Mouse (Mus musculus) CH12.LX (cell line): Measurements from ENCODE around the gene Rps12-ps3. TPM values are rescaled to one million over a fixed set of nuclear protein-coding genes. Genes with fewer than 3 reads are reported as not detected.

Experiments
- DNase-seq: peaks from one replicate; pipeline ENCODE4 v3.0.0-alpha.2; 2013; ENCODE audit errors: extremely low read depth
- H3K27ac ChIP-seq: 2 replicates; pipeline ENCODE4 v1.5.1; 2012; ENCODE audit warnings: low read depth, mild to moderate bottlenecking, control low read depth, moderate library complexity; ENCODE audit not compliant: insufficient read depth
- H3K27me3 ChIP-seq: replicated peaks from 2 replicates; pipeline ENCODE3; 2012; ENCODE audit warnings: inconsistent platforms
- H3K36me3 ChIP-seq, 2 experiments: replicated peaks in 1 of 2; 2 replicates each; pipeline versions ENCODE3 to v1.6.1; 2012; ENCODE audit warnings: inconsistent platforms in 1 of 2, low read length in 1 of 2, mild to moderate bottlenecking in 1 of 2, mixed read lengths in 1 of 2, moderate library complexity in 1 of 2; ENCODE audit not compliant: control insufficient read depth in 1 of 2, insufficient read depth in 1 of 2
- H3K4me1 ChIP-seq, 2 experiments: 2 replicates each; pipeline ENCODE4 v1.6.1; 2012; ENCODE audit warnings: inconsistent platforms in 1 of 2, moderate library complexity in 1 of 2; ENCODE audit not compliant: insufficient read depth in 2 of 2, control insufficient read depth in 1 of 2
- H3K4me2 ChIP-seq: 2 replicates; pipeline ENCODE4 v1.6.1; 2012; ENCODE audit warnings: low read depth, mild to moderate bottlenecking, control low read depth; ENCODE audit not compliant: poor library complexity, insufficient read depth, severe bottlenecking
- H3K4me3 ChIP-seq, 3 experiments: fragments of 150-350 bp in 1 of 3; sonication (generic) in 1 of 3; replicated peaks in 1 of 3; 2 replicates each; pipeline versions ENCODE3 to v1.5.1; 2011 to 2012; ENCODE audit warnings: low read depth in 2 of 3, low read length in 2 of 3, mild to moderate bottlenecking in 2 of 3, moderate library complexity in 2 of 3, control low read depth in 1 of 3, improper control_type of control experiment in 1 of 3, inconsistent platforms in 1 of 3, mixed read lengths in 1 of 3; ENCODE audit not compliant: poor library complexity in 1 of 3
- H3K79me2 ChIP-seq: replicated peaks from 2 replicates; pipeline ENCODE4 v1.6.1; 2012; ENCODE audit warnings: mild to moderate bottlenecking, moderate library complexity; ENCODE audit not compliant: control insufficient read depth, poor library complexity, insufficient read depth, severe bottlenecking; ENCODE audit errors: extremely low read depth
- H3K9ac ChIP-seq: 2 replicates; pipeline ENCODE4 v1.6.1; 2012; ENCODE audit warnings: low read depth, mild to moderate bottlenecking, control low read depth, moderate library complexity; ENCODE audit not compliant: insufficient read depth
- H3K9me3 ChIP-seq: replicated peaks from 2 replicates; pipeline ENCODE3; 2012; ENCODE audit warnings: low read length, inconsistent platforms, mixed read lengths
- CHD2 ChIP-seq: IDR thresholded peaks from 2 replicates; pipeline ENCODE4 v1.6.1; 2011; ENCODE audit warnings: low read length, improper control_type of control experiment
- E2F4 ChIP-seq: IDR thresholded peaks from 2 replicates; pipeline ENCODE4 v1.6.1; 2011; ENCODE audit warnings: low read depth, low read length, improper control_type of control experiment; ENCODE audit not compliant: insufficient replicate concordance
- EP300 ChIP-seq: IDR thresholded peaks from 2 replicates; pipeline ENCODE4 v1.6.1; 2011; ENCODE audit warnings: low read length, improper control_type of control experiment
- ETS1 ChIP-seq: conservative IDR thresholded peaks from 2 replicates; pipeline ENCODE4 v1.6.1; 2012; ENCODE audit warnings: low read depth, mild to moderate bottlenecking, inconsistent platforms, low read length, improper control_type of control experiment, moderate library complexity
- HCFC1 ChIP-seq: IDR thresholded peaks from 2 replicates; pipeline ENCODE4 v1.6.1; 2012; ENCODE audit warnings: low read depth, mild to moderate bottlenecking, inconsistent platforms, low read length, improper control_type of control experiment
- IRF4 ChIP-seq: IDR thresholded peaks from 2 replicates; pipeline ENCODE4 v1.6.1; 2014; ENCODE audit warnings: low read depth, mild to moderate bottlenecking, inconsistent platforms, low read length, improper control_type of control experiment
- JUN ChIP-seq: IDR thresholded peaks from 2 replicates; pipeline ENCODE4 v1.6.1; 2011; ENCODE audit warnings: low read depth, mild to moderate bottlenecking, low read length, improper control_type of control experiment, moderate library complexity; ENCODE audit not compliant: insufficient read depth
- KAT2A ChIP-seq: IDR thresholded peaks from 2 replicates; pipeline ENCODE4 v1.6.1; 2012; ENCODE audit warnings: low read length, improper control_type of control experiment, inconsistent platforms; ENCODE audit not compliant: insufficient replicate concordance
- MAFK ChIP-seq: IDR thresholded peaks from 2 replicates; pipeline ENCODE4 v1.6.1; 2011; ENCODE audit warnings: low read length, improper control_type of control experiment; ENCODE audit not compliant: insufficient replicate concordance
- MAX ChIP-seq: IDR thresholded peaks from 2 replicates; pipeline ENCODE4 v1.6.1; 2011; ENCODE audit warnings: low read length, improper control_type of control experiment
- MAZ ChIP-seq: IDR thresholded peaks from 2 replicates; pipeline ENCODE4 v1.6.1; 2012; ENCODE audit warnings: low read depth, mild to moderate bottlenecking, inconsistent platforms, low read length, improper control_type of control experiment, moderate library complexity
- MEF2A ChIP-seq: IDR thresholded peaks from 2 replicates; pipeline ENCODE4 v1.6.1; 2014; ENCODE audit warnings: low read depth, mild to moderate bottlenecking, inconsistent platforms, low read length, improper control_type of control experiment, borderline replicate concordance
- MXI1 ChIP-seq: IDR thresholded peaks from 2 replicates; pipeline ENCODE4 v1.6.1; 2011; ENCODE audit warnings: mild to moderate bottlenecking, low read depth, low read length, improper control_type of control experiment
- NELFE ChIP-seq: IDR thresholded peaks from 2 replicates; pipeline ENCODE4 v1.6.1; 2011; ENCODE audit warnings: low read depth, low read length, improper control_type of control experiment
- NRF1 ChIP-seq: IDR thresholded peaks from 2 replicates; pipeline ENCODE4 v1.6.1; 2014; ENCODE audit warnings: low read depth, mild to moderate bottlenecking, inconsistent platforms, low read length, improper control_type of control experiment, moderate library complexity
- PAX5 ChIP-seq: IDR thresholded peaks from 2 replicates; pipeline ENCODE4 v1.6.1; 2012; ENCODE audit warnings: low read length, inconsistent platforms, mixed read lengths
- POLR2A ChIP-seq: IDR thresholded peaks from 2 replicates; pipeline ENCODE4 v1.6.1; 2011; ENCODE audit warnings: low read depth, mild to moderate bottlenecking, improper control_type of control experiment, low read length
- POLR2AphosphoS2 ChIP-seq: IDR thresholded peaks from 2 replicates; pipeline ENCODE4 v1.6.1; 2011; ENCODE audit warnings: low read depth, low read length, improper control_type of control experiment
- RAD21 ChIP-seq: IDR thresholded peaks from 2 replicates; pipeline ENCODE4 v1.6.1; 2011; ENCODE audit warnings: low read depth, mild to moderate bottlenecking, low read length, improper control_type of control experiment, moderate library complexity
- RCOR1 ChIP-seq: conservative IDR thresholded peaks from 2 replicates; pipeline ENCODE4 v1.6.1; 2012; ENCODE audit warnings: low read depth, mild to moderate bottlenecking, inconsistent platforms, low read length, improper control_type of control experiment
- SIN3A ChIP-seq: IDR thresholded peaks from 2 replicates; pipeline ENCODE4 v1.6.1; 2012; ENCODE audit warnings: low read length, improper control_type of control experiment, inconsistent platforms
- TBP ChIP-seq: conservative IDR thresholded peaks from 2 replicates; pipeline ENCODE4 v1.6.1; 2011; ENCODE audit warnings: low read depth, low read length, improper control_type of control experiment
- TCF12 ChIP-seq: IDR thresholded peaks from 2 replicates; pipeline ENCODE4 v1.6.1; 2014; ENCODE audit warnings: low read depth, mild to moderate bottlenecking, inconsistent platforms, low read length, improper control_type of control experiment
- UBTF ChIP-seq: IDR thresholded peaks from 2 replicates; pipeline ENCODE4 v1.6.1; 2012; ENCODE audit warnings: low read depth, mild to moderate bottlenecking, inconsistent platforms, low read length, improper control_type of control experiment, moderate library complexity
- USF2 ChIP-seq: conservative IDR thresholded peaks from 2 replicates; pipeline ENCODE4 v1.6.1; 2011; ENCODE audit warnings: low read depth, low read length, improper control_type of control experiment
- ZC3H11A ChIP-seq: IDR thresholded peaks from 2 replicates; pipeline ENCODE4 v1.6.1; 2012; ENCODE audit warnings: low read depth, mild to moderate bottlenecking, inconsistent platforms, low read length, improper control_type of control experiment
- ZNF384 ChIP-seq: IDR thresholded peaks from 2 replicates; pipeline ENCODE4 v1.6.1; 2012; ENCODE audit warnings: low read depth, low read length, improper control_type of control experiment, inconsistent platforms
- dilution Hi-C: fragments of 300-500 bp; cut with MboI; formaldehyde crosslinking; loops from 2 replicates; pipeline ENCODE4 v1.14.3; 2020; ENCODE audit warnings: low sequenced_read_pairs; ENCODE audit not compliant: extremely low pct_unique_long_range_greater_than_20kb, extremely low pct_ligation_motif_present
- in situ Hi-C: fragments of 300-500 bp; cut with MboI; formaldehyde crosslinking; loops from 3 replicates; pipeline ENCODE4 v1.14.3; 2019; ENCODE audit warnings: low sequenced_read_pairs, low pct_ligation_motif_present, low pct_unique_long_range_greater_than_20kb, mixed read lengths
- polyA plus RNA-seq: library from polyadenylated mRNA; unstranded; fragments of >175 nt; gene quantifications from 2 replicates; pipeline ENCODE4 v1.2.1, GENCODE M21; 2012; ENCODE audit warnings: low read depth; ENCODE audit not compliant: insufficient read length
- total RNA-seq, 2 experiments: library from RNA; depleted of rRNA; stranded (reverse); fragments of 300-350 nt in 1 of 2; fragments of >200 nt in 1 of 2; gene quantifications; 2 replicates each; pipeline ENCODE4 v1.2.3; 2012 to 2014

Gene Rps12-ps3
- total and polyA plus RNA-seq, 3 experiments: 567 to 3,509 (median 1,885) TPM

DNA sequence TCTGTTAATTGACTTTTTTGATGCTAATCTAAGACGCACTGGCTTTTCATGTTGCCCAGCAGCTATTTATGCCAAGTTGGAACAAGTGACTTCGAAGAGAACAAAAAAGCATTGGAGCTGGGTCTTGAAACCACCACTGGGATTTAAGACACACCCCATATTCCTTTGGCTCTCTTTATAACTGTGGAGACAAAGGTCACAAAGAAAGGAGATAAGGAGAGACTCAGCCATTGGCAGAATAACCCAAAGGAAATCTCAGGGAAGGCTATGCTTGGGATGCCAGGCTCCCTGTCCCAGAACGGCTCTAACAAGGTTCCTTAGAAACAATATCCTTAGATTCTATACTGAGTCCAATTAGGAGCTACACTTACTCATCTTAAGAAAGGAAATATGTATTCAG, 44.6 kb downstream of the Rps12-ps3 start:
- Histone ChIP-seq H3K4me1 (0 out of 4 replicates have a peak, but pooled peaks cover 0 to 2% of the 10 kb centered on the region in 2 experiments), H3K27me3 (no peaks in the 10 kb centered on the region), H3K4me3 (no peak overlapping the region), H3K79me2 (no peaks in the 10 kb centered on the region), H3K9me3 (no peaks in the 10 kb centered on the region), H3K4me2 (no peak overlapping the region), H3K27ac (no peak overlapping the region), H3K36me3 (no peaks in the 10 kb centered on the region), H3K9ac (no peak overlapping the region)
- in situ Hi-C loops (no loop called here), dilution Hi-C loops (no loop called here)
- TF ChIP-seq HCFC1: no peak
- no peak for TF ChIP-seq USF2
- TF ChIP-seq MXI1: no peak
- TF ChIP-seq POLR2A: no peak
- no peak for TF ChIP-seq TCF12
- no peak for TF ChIP-seq SIN3A
- no peak for TF ChIP-seq RAD21
- TF ChIP-seq IRF4: no peak
- TF ChIP-seq MAX: no peak
- no peak for TF ChIP-seq POLR2AphosphoS2
- no peak for TF ChIP-seq ZC3H11A
- TF ChIP-seq EP300: no peak
- TF ChIP-seq KAT2A: no peak
- no peak for TF ChIP-seq RCOR1
- TF ChIP-seq PAX5: no peak
- DNase-seq: no peak

DNA sequence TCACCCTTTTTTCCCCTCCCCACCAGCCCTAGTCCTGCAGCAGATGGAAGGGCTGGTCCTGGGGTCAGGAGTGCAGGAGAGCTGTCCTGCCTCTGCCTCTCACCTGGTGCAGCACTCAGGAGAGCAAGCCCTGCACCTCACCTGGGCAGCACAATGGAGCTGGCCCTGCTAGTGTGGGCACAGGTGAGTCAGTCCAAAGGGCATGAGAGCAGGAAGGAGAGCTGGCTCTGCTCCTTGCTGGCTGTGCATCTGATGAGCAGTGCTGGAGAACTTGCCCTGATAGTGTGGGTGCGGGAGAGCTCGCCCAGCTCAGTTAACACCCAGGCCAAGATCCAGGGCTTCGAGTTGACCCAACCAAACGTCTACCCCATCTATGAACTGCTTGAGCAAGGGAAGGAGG, 45.8 kb downstream of the Rps12-ps3 start:
- Histone ChIP-seq H3K27me3 (no peaks in the 10 kb centered on the region), H3K9me3 (peaks cover 2% of the 10 kb centered on the region), H3K4me2 (no peak overlapping the region), H3K9ac (no peak overlapping the region), H3K36me3 (no peaks in the 10 kb centered on the region), H3K4me1 (0 out of 4 replicates have a peak, but pooled peaks cover 0 to 2% of the 10 kb centered on the region in 2 experiments), H3K27ac (no peak overlapping the region), H3K4me3 (no peak overlapping the region), H3K79me2 (no peaks in the 10 kb centered on the region)
- dilution Hi-C loops: no loop called here
- in situ Hi-C loops: no loop called here
- TF ChIP-seq JUN: no peak
- TF ChIP-seq EP300: no peak
- TF ChIP-seq E2F4: no peak
- TF ChIP-seq NELFE: no peak
- TF ChIP-seq TCF12: no peak
- TF ChIP-seq TBP: no peak
- no peak for TF ChIP-seq ETS1
- TF ChIP-seq MEF2A: no peak
- TF ChIP-seq USF2: no peak
- TF ChIP-seq ZNF384: no peak
- TF ChIP-seq UBTF: no peak
- no peak for TF ChIP-seq NRF1
- no peak for TF ChIP-seq MAFK
- TF ChIP-seq SIN3A: no peak
- no peak for TF ChIP-seq CHD2
- no peak for TF ChIP-seq RAD21
- no peak for TF ChIP-seq MAX
- no peak for TF ChIP-seq RCOR1
- TF ChIP-seq MAZ: no peak
- no peak for DNase-seq
